Mouse (Mus musculus) 3T3-L1 (cell line): Measurements from ENCODE around the gene Gpx6.

Experiments used
- DNase-seq: peaks from one replicate; pipeline ENCODE4 v3.0.0-alpha.2; 2015; ENCODE audit warnings: low read depth, low spot score

The Gpx6 gene

DNA sequence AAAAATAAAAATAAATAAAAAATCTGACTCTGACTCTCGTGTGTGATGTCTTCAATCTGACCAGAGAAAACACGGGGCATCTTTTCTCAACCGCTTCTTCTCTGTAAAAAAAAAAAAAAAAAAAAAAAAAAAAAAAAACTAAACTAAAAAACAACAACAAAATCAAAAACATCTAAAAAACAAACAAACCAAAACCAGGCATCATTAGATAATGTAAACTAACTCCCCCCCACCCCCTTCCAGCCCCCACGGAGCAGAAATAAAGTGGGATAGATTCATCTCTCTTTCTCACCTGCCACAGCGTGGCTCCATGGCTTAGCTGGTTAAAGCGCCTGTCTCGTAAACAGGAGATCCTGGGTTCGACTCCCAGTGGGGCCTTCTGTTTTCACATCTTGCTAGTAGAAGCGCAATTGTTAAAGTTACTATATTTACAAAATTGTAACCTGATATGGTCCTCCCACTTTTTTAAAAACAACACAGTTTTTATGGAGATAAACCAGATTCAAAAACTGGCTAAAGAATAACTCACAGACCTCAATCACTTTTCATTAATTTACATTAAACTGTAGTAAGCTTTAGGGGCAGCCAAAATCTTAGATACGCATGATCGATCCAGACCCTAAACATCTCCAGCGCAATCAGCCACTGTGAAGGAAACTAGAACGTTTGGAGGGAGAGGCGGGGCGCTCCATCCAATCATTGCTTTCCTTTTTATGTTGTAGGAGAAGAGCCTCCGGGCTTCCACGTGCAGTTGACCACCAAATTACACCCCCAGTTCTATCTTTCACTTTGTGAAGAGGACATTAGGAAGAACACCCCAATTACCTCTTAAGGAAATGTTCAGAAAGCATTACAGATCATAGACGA lies 10.8 kb downstream of the Gpx6 start:
- peak; percentile 54 for DNase-seq

DNA sequence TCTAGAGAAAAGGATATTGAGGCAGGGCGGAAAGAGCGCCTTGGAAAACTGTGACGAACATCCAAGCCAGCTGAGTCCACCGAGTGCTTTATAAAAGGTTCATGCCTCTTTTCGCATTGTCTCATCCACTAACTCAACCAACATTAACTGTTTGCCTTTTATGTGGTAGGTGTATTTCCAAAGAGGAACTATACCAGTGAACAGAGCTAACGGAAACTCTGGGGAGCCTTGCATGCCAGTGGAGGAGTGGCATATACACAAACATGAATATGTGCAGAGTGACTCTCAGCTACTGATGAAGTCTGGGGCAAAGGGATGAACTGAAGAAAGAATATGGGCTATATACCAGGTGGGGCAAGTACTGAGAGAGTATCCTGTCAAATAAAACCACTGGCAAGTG lies 11.5 kb downstream of the Gpx6 start:
- DNase-seq: no peak

DNA sequence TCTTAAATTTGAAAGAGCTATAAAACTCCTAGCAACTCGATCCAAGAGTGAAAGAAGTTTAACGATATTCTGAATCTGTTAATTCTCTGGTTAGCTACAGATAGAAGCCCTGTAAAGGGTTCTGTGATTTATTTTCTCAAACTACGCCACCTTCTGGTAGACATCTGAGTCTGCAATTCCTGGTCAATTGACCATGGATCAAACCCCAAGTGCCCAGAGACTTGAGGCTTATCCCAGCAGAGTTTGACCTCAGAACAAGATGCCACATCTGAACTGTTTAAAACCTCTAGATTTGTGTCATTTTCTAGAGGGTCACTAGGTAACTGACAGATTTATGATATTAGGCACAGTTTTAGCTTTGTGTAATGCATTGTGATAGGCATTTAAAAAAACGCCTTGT lies 14.3 kb downstream of the Gpx6 start:
- peak; percentile 68 for DNase-seq

DNA sequence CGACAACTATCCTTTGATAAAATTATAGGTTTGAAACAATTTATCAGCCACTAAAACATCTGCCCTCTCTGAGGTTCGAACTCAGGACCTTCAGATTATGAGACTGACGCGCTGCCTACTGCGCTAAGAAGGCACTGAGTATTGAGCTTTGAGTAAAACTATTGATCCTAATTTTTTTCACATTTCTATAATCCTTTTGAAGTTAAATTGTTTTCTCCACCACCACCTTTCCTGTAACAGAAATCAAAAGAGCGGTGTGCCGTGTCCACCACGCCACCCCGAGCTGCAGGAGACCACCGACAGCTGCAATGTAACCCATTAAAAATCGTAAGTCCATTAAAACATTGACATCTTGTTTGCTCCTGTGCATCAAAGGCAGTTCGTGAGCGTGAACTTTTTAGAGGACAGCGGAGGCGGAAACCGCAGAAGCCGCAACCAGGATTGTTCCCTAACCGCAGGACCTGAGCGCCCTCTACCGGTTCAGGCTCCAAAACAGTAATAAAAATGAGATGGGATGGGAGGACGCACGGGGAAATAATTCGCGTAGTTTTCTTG lies 14.8 kb downstream of the Gpx6 start:
- peak; percentile 88 for DNase-seq

DNA sequence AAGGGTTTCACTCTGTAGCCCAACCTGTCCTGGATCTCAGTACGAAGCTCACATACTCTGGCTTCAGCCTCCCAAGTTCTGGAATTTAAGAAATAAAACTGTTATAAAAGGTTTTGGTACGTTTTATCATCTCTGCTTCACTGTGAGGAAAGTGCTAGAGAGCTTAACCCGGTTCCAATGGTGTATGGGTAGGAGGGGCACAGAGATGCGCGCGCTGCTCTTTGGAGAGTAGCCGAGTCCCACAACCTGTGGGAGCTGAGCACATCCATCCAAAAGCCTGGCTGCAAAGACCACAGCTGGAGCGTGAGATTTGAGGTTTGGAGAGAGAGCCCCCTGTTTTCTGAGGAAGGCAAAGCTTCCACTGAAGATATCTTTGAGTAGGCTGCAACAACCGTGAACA lies 15.5 kb downstream of the Gpx6 start:
- DNase-seq: peak; percentile 39

DNA sequence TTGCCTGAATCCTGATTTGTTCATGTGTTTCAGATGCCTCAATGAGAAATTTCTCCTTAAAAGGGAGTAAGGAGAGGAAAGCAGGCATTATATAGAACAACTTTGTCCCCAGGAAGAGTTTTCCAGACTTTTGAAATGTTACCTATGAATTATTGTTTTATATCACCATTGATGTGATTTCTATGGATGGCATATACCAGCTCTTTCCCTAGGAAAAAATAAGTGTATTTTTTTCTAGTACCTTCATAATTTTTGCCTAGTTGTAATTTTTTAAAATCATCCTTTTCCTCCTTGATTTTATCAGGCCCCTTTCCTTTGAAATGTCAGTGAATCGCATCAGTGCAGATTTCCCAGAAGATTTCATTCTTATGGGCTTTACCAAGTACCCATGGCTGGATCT lies 34.7 kb downstream of the Gpx6 start, which contains the start of gene Olfr1367:
Gene Olfr1367, plus strand, starts transcription at position 301 of the 400 bp plus-strand sequence.
- DNase-seq: no peak

DNA sequence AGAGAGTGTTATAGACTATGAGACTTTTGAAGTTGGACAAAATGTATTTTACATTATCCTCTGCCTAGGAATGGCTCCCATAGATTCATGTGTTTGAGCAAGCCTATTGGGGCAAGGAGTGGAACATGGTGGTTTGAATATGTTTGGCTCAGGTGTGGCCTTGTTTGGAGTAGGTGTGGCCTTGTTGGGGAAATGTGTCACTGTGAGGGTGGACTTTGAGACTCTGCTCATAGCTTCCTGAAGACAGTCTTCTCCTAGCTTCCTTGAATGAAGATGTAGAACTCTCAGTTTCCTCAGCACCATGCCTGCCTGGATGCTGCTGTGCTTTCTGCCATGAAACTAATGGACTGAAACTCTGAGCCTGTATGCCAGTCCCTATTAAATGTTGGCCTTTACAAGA lies 38.7 kb downstream of the Gpx6 start:
- DNase-seq: no peak

DNA sequence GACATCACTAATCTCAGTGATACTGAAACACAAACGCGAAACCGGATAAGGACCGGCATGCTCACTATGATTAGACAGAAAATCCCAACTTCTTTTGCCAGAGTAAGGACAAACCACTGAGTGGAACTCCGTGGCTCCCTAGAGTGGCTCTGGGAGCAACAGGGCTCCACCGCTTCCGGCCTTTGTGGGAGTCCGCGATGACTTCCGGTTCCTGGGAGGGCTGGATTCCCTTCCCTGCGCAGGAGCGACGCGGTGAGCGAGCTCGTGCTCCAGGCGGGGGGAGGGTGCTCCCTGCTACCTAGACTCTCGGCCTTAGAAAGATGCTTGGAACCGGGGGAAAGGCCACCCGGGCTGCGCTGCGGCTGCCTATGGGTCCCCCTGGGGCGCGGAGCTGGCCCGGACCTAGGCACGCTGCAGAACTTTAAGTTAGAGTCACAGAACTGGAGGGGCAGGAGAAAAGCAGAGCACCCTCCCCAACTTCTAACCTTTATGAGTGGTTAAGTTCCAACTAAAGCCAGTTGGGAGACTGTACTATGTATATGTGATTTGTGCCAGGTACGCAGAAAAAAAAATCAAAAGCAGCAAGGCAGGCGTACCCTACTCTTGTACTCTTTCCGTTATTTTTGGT lies 50.8 kb downstream of the Gpx6 start, which contains the start of gene Zscan12:
Gene Zscan12, plus strand, starts transcription at position 200 of the 628 bp plus-strand sequence.
- peak; percentile 96 for DNase-seq

DNA sequence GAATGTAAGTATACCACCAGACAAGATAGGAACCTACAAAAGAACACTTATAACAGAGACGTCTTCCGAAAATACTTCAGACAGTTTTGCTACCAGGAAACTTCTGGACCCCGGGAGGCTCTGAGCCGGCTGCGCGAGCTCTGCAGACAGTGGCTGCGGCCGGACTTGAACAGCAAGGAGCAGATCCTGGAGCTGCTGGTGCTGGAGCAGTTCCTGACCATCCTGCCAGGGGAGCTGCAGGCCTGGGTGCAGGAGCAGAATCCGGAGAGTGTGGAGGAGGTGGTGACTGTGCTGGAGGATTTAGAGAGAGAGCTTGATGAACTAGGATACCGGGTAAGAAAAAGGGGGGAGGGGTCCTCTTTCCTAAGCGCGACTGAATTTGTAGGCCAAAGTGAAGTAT lies 51.8 kb downstream of the Gpx6 start:
- peak; percentile 16 for DNase-seq

DNA sequence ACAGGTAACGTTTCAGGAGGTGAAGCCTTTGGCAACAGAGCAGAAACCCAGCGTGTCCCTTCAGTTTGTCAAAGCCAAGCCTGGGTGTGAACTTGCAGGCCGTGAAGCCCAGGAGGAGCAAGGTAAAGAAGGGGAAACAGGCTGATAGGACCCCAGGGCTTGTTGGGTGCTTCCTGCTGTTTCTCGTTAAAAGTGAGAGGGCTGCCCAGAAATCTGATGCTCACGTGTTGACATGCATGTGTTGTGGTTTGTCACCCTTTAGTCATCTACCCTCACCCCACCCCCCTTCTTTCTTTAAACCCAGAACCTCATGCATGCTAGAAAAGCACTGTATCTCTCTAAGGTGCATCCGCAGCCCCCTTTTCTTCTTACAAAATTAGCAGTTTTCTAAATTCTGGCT lies 54.7 kb downstream of the Gpx6 start:
- peak; percentile 12 for DNase-seq
